In the genomic region with DNA sequence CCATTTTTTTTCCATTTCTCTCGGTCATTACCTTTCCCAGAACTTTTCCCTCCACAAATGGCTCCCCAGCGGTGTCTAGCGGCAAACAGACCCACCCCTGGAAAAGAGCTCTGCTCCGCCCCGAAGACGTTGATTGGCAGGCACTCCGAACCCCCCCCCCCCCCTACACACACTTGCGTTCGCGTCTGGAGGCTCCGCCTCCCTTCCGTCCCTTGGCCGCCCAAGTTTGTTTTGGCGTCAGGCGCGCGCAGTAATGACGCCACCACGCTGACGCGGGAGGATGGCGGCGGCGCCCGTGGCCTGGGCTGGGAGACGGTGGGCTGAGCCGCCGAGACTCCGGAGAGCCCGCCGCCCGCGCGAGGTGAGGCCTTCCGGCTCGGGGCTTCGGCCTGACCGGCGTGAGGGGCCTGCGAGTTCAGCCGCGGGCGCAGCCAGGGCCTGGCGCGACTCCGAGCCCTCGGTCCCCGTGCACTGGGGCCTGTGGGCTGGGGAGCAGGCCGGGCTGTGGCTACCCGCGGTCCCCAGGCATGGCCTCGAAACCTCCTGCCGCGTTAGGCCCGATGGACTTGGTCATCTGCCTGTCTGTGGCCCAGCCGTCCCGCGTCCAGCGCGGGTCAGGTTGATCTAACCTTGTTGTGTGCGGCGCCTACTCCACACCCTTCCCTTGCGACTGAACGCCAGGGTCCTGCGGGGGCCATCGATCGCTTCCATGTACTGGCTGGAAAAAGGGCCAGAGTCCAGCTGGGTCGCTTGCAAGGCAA, we compare ENCODE assay signal across 8 mouse cellular contexts. TPM values are rescaled to one million over a fixed set of nuclear protein-coding genes. Genes with fewer than 3 reads are reported as not detected.
DNase-seq lines count a peak whose midpoint lies in the region; ATAC-seq lines count a peak whose summit lies in the region.

Gene Pskh1, plus strand, starts transcription at position 262 of the 761 bp plus-strand sequence.

- peaks cover 12% of the 10 kb centered on the region for H3K4me1 ChIP-seq in heart, embryonic 10.5 days
- peaks cover 12% of the 10 kb centered on the region for H3K4me1 ChIP-seq in kidney, embryonic 15.5 days

- H3K36me3 ChIP-seq in heart, embryonic 10.5 days = no peaks in the 10 kb centered on the region
- H3K36me3 ChIP-seq in kidney, embryonic 15.5 days = peaks cover 9% of the 10 kb centered on the region; the same call in 1 of the 2 replicates

- no peaks in the 10 kb centered on the region for H3K9me3 ChIP-seq in heart, embryonic 10.5 days
- no peaks in the 10 kb centered on the region for H3K9me3 ChIP-seq in kidney, embryonic 15.5 days (replicated peaks)

- WGBS in heart, embryonic 10.5 days = under 1% methylated on average over 68 of the region's 68 CpGs
- WGBS in kidney, embryonic 15.5 days = under 1% methylated on average over 68 of the region's 68 CpGs

- ATAC-seq in erythroblast, adult 5-6 weeks (replicated peaks; ENCODE audit: low FRiP score, poor library complexity, severe bottlenecking) = peak; percentile 93
- ATAC-seq in kidney, embryonic 15.5 days (replicated peaks; ENCODE audit: low FRiP score) = peak; percentile 96
- peak; percentile 96 for ATAC-seq in monocyte, adult 5-6 weeks (replicated peaks; ENCODE audit: insufficient number of reproducible peaks, low FRiP score, low TSS enrichment, poor library complexity, severe bottlenecking)

- H3K4me2 ChIP-seq in kidney, embryonic 15.5 days = peak within 1 kb of the TSS; percentile 72

- H3K4me3 ChIP-seq in heart, embryonic 10.5 days = peak within 1 kb of the TSS; percentile 91
- H3K4me3 ChIP-seq in kidney, embryonic 15.5 days (replicated peaks) = peak within 1 kb of the TSS; percentile 94

- peak within 1 kb of the TSS; percentile 100 for H3K9ac ChIP-seq in kidney, embryonic 15.5 days

- peak; percentile 94 to 96 for DNase-seq in B cell, adult 2 months
- peak; percentile 97 for DNase-seq in brain, adult 2 months (ENCODE audit: low read depth, low spot score)
- DNase-seq in heart, embryonic 10.5 days (ENCODE audit: low spot score) = peak; percentile 97
- DNase-seq in liver = peak; percentile 96
- DNase-seq in spleen, postnatal 4 days (ENCODE audit: low spot score in 2 of 2) = peak; percentile 89 to 95

- H3K27me3 ChIP-seq in heart, embryonic 10.5 days (ENCODE audit: insufficient read depth, poor library complexity, severe bottlenecking) = no peaks in the 10 kb centered on the region
- no peaks in the 10 kb centered on the region for H3K27me3 ChIP-seq in kidney, embryonic 15.5 days

- peak within 1 kb of the TSS; percentile 97 for H3K27ac ChIP-seq in heart, embryonic 10.5 days
- peak within 1 kb of the TSS; percentile 91 for H3K27ac ChIP-seq in kidney, embryonic 15.5 days

RNA-seq across cellular contexts. Expression of gene Pskh1, which starts in this region (rescaled TPM):
- total RNA-seq in erythroblast, adult 5-6 weeks (2015; ENCODE audit: low replicate concordance) = 6.3 TPM in 2 replicates
- 6.1 and 6.7 TPM in 2 replicates for total RNA-seq in erythroblast, adult 5-6 weeks (2017; ENCODE audit: low replicate concordance)
- polyA plus RNA-seq in heart, embryonic 10.5 days (2016; fragmentation: Nextera tagmentation; extraction: Ambion mirVana) = 30.3 and 30.4 TPM in 2 replicates
- polyA plus RNA-seq in kidney, embryonic 15.5 days (2015; fragmentation: Nextera tagmentation; extraction: Ambion mirVana) = 36.4 and 41.9 TPM in 2 replicates
- total RNA-seq in monocyte, adult 5-6 weeks (2017) = 11.4 to 15.3 TPM (median 11.6 TPM) in 3 replicates

Comparison
In these comparisons a context has a peak if more than half of its experiments do, and no peak if none do; other contexts are left out.
1. Peak in every context shown above with its lines: DNase-seq, ATAC-seq, H3K4me3 ChIP-seq and H3K27ac ChIP-seq.